Mouse (Mus musculus): ENCODE measurements around the gene Gm973. TPM values are rescaled to one million over a fixed set of nuclear protein-coding genes. Genes with fewer than 3 reads are reported as not detected.

The Gm973 gene
- polyA plus RNA-seq (2012; fragmentation: generic; extraction: Trizol), result not detected
- long read RNA-seq, experiment 1, result 0 reads
- long read RNA-seq, experiment 2, result 0 reads

- H3K4me3 ChIP-seq (ENCODE audit: insufficient read depth, poor library complexity, severe bottlenecking), result no peak within 1 kb of the TSS
- H3K79me3 ChIP-seq (ENCODE audit: low read depth), result no peaks in the 10 kb centered on the region
- H3K79me2 ChIP-seq (ENCODE audit: control insufficient read depth, insufficient read depth), result no peaks in the 10 kb centered on the region
- H3K27me3 ChIP-seq (ENCODE audit: control insufficient read depth, insufficient read depth, insufficient read length), result no peaks in the 10 kb centered on the region
- H3ac ChIP-seq (ENCODE audit: control insufficient read depth, insufficient read length, low read depth), result peak within 1 kb of the TSS; percentile 55
- H3K36me3 ChIP-seq (ENCODE audit: control insufficient read depth, insufficient read depth), result no peaks in the 10 kb centered on the region
- no peak for TF ChIP-seq FOSL1 (IDR thresholded peaks at IDR 0.05; ENCODE audit: insufficient read depth, low read length, poor library complexity, severe bottlenecking)
- no peak for TF ChIP-seq MYOG (IDR thresholded peaks at IDR 0.05; ENCODE audit: control insufficient read depth, extremely low read depth, insufficient read length)
- no peak for TF ChIP-seq MAX (IDR thresholded peaks at IDR 0.05)
- TF ChIP-seq MYOD1 (IDR thresholded peaks at IDR 0.05; ENCODE audit: control insufficient read depth, insufficient read length, low read depth), result no peak
- no peak for TF ChIP-seq CEBPB (IDR thresholded peaks at IDR 0.05; ENCODE audit: low read depth)
- TF ChIP-seq CTCF (IDR thresholded peaks at IDR 0.05; ENCODE audit: control insufficient read depth, insufficient read depth, insufficient read length), result no peak
- TF ChIP-seq USF1 (IDR thresholded peaks at IDR 0.05; ENCODE audit: low read depth), result no peak
Observed at GRCm38 (mm10) chr1:59516026-59516917, at the start of gene Gm973. TSS of gene Gm973 (plus strand) at chr1:59516264.

- Histone ChIP-seq H3K79me3 (ENCODE audit: low read depth) (no peaks in the 10 kb centered on the region), H3K36me3 (ENCODE audit: control insufficient read depth, insufficient read depth) (no peaks in the 10 kb centered on the region), H3K79me2 (ENCODE audit: control insufficient read depth, insufficient read depth) (no peaks in the 10 kb centered on the region), H3ac (ENCODE audit: control insufficient read depth, insufficient read length, low read depth) (no peak overlapping the region), H3K27me3 (ENCODE audit: control insufficient read depth, insufficient read depth, insufficient read length) (no peaks in the 10 kb centered on the region), H3K4me3 (ENCODE audit: insufficient read depth, poor library complexity, severe bottlenecking) (no peak overlapping the region)
- no peak for TF ChIP-seq CTCF (IDR thresholded peaks at IDR 0.05; ENCODE audit: control insufficient read depth, insufficient read depth, insufficient read length)
- no peak for TF ChIP-seq MAX (IDR thresholded peaks at IDR 0.05)
- TF ChIP-seq CEBPB (IDR thresholded peaks at IDR 0.05; ENCODE audit: low read depth), result no peak
- no peak for TF ChIP-seq USF1 (IDR thresholded peaks at IDR 0.05; ENCODE audit: low read depth)
- no peak for TF ChIP-seq FOSL1 (IDR thresholded peaks at IDR 0.05; ENCODE audit: insufficient read depth, low read length, poor library complexity, severe bottlenecking)
- TF ChIP-seq MYOD1 (IDR thresholded peaks at IDR 0.05; ENCODE audit: control insufficient read depth, insufficient read length, low read depth), result no peak
- no peak for TF ChIP-seq MYOG (IDR thresholded peaks at IDR 0.05; ENCODE audit: control insufficient read depth, extremely low read depth, insufficient read length)
Observed at GRCm38 (mm10) chr1:59469170-59469569, 46.9 kb upstream of the Gm973 start.

GRCm38 (mm10) chr1:59470766-59471165 is 45.3 kb upstream of the Gm973 start:
- no peak overlapping the region for H3K4me3 ChIP-seq (ENCODE audit: insufficient read depth, poor library complexity, severe bottlenecking)
- TF ChIP-seq CEBPB (IDR thresholded peaks at IDR 0.05; ENCODE audit: low read depth) (no peak), USF1 (IDR thresholded peaks at IDR 0.05; ENCODE audit: low read depth) (no peak), MYOD1 (IDR thresholded peaks at IDR 0.05; ENCODE audit: control insufficient read depth, insufficient read length, low read depth) (no peak), CTCF (IDR thresholded peaks at IDR 0.05; ENCODE audit: control insufficient read depth, insufficient read depth, insufficient read length) (no peak)

DNA sequence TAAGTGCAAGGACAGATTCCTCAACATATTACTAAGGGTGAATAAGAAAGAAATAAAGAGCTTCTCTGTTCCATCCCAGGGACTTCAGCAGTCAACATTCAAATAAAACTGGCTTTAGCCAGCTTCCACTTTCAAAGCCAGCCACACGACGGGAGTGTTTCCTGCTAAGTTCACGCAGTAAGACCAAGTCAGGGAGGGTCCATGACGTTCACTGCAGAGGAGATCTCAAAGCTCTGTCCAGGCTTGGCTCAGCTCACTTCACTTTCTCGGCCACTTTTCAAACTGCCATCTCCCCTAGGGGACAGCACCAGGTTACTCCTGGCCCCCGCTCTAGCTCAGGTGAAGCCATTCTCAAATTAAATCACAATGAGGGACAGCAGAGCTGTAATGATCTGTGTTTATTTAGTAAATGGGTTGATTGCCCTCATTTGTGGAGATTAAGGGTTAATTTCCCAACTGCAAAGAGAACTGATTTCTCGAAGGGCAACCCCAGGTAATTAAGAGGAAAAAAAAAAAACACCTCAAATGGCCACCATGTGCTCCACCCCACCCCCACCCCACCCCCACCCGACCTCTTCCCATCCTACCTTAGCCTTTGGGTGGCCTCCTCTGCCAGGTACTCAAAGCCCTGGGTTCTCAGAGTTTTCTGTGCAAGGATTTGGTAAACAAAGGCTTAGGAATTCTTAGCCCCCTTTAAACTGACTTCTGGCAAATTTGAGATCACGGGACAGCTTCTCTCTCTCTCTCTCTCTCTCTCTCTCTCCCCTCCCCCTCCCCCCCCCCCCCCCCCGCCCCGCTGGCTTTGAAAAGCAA is 43.5 kb upstream of the Gm973 start:
- Histone ChIP-seq H3ac (ENCODE audit: control insufficient read depth, insufficient read length, low read depth) (no peak overlapping the region), H3K36me3 (ENCODE audit: control insufficient read depth, insufficient read depth) (no peaks in the 10 kb centered on the region), H3K27me3 (ENCODE audit: control insufficient read depth, insufficient read depth, insufficient read length) (no peaks in the 10 kb centered on the region), H3K4me3 (ENCODE audit: insufficient read depth, poor library complexity, severe bottlenecking) (no peak overlapping the region), H3K79me3 (ENCODE audit: low read depth) (no peaks in the 10 kb centered on the region), H3K79me2 (ENCODE audit: control insufficient read depth, insufficient read depth) (no peaks in the 10 kb centered on the region)
- TF ChIP-seq MYOG (IDR thresholded peaks at IDR 0.05; ENCODE audit: control insufficient read depth, extremely low read depth, insufficient read length), result no peak
- no peak for TF ChIP-seq USF1 (IDR thresholded peaks at IDR 0.05; ENCODE audit: low read depth)
- TF ChIP-seq MYOD1 (IDR thresholded peaks at IDR 0.05; ENCODE audit: control insufficient read depth, insufficient read length, low read depth), result no peak

More at GRCm38 (mm10) chr1:59470766-59471165, 45.3 kb upstream of the Gm973 start:
- Histone ChIP-seq H3K79me2 (ENCODE audit: control insufficient read depth, insufficient read depth) (no peaks in the 10 kb centered on the region), H3K79me3 (ENCODE audit: low read depth) (no peaks in the 10 kb centered on the region), H3K27me3 (ENCODE audit: control insufficient read depth, insufficient read depth, insufficient read length) (no peaks in the 10 kb centered on the region), H3K36me3 (ENCODE audit: control insufficient read depth, insufficient read depth) (no peaks in the 10 kb centered on the region), H3ac (ENCODE audit: control insufficient read depth, insufficient read length, low read depth) (no peak overlapping the region)

GRCm38 (mm10) chr1:59473181-59473555 is 42.9 kb upstream of the Gm973 start:
- Histone ChIP-seq H3K79me3 (ENCODE audit: low read depth) (no peaks in the 10 kb centered on the region), H3ac (ENCODE audit: control insufficient read depth, insufficient read length, low read depth) (no peak overlapping the region), H3K36me3 (ENCODE audit: control insufficient read depth, insufficient read depth) (no peaks in the 10 kb centered on the region), H3K4me3 (ENCODE audit: insufficient read depth, poor library complexity, severe bottlenecking) (no peak overlapping the region), H3K79me2 (ENCODE audit: control insufficient read depth, insufficient read depth) (no peaks in the 10 kb centered on the region), H3K27me3 (ENCODE audit: control insufficient read depth, insufficient read depth, insufficient read length) (no peaks in the 10 kb centered on the region)
- TF ChIP-seq MAX (IDR thresholded peaks at IDR 0.05) (no peak), FOSL1 (IDR thresholded peaks at IDR 0.05; ENCODE audit: insufficient read depth, low read length, poor library complexity, severe bottlenecking) (no peak), USF1 (IDR thresholded peaks at IDR 0.05; ENCODE audit: low read depth) (no peak), MYOG (IDR thresholded peaks at IDR 0.05; ENCODE audit: control insufficient read depth, extremely low read depth, insufficient read length) (no peak), CEBPB (IDR thresholded peaks at IDR 0.05; ENCODE audit: low read depth) (no peak), CTCF (IDR thresholded peaks at IDR 0.05; ENCODE audit: control insufficient read depth, insufficient read depth, insufficient read length) (no peak), MYOD1 (IDR thresholded peaks at IDR 0.05; ENCODE audit: control insufficient read depth, insufficient read length, low read depth) (no peak)

Data from C2C12 (cell line).